Mouse (Mus musculus) bone marrow, adult 2 months (tissue): Measurements from ENCODE around the gene Lamp1.

Source experiments
- CTCF ChIP-seq: fragments of 200-500 bp; IDR thresholded peaks from 2 replicates; pipeline ENCODE4 v1.5.1; 2011; ENCODE audit warnings: low read length, control low read depth; ENCODE audit not compliant: control insufficient read depth, insufficient read depth
- POLR2A ChIP-seq: fragments of 200-500 bp; IDR thresholded peaks from 2 replicates; pipeline ENCODE4 v1.6.1; 2011; ENCODE audit warnings: low read depth, mild to moderate bottlenecking, control low read depth, low read length, borderline replicate concordance; ENCODE audit not compliant: control insufficient read depth

DNA sequence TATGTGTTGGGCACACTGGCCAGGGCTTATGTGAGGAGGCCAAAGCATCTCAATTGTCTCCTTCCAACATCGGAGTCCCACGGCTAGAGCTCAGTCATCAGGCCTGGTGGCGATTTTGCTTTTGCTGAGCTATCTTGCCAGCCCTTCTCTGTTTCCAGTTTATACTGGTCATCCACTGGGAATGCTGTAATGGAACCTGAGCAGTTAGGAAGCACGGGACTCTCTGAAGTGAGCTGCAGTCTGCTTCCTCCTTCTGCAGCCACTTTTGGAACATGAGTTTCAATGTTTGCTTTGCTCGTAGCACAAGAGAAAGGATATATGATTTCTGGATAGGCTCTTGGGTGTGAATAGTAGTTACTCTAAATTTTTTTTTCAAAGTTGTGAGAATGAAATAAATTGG, 5.4 kb downstream of the Lamp1 start:
- TF ChIP-seq CTCF (no peak), POLR2A (no peak)
